Mouse (Mus musculus) MEL (cell line): Measurements from ENCODE around the gene Cdhr5. TPM values are rescaled to one million over a fixed set of nuclear protein-coding genes. Genes with fewer than 3 reads are reported as not detected.
A peak's percentile ranks its signal among the peaks of the same experiment; 100 is the strongest.

ENCODE experiments used
- DNase-seq: peaks from one replicate; pipeline ENCODE4 v3.0.0; 2011; ENCODE audit warnings: low read depth, low spot score
- H3K27ac ChIP-seq: 2 replicates; pipeline ENCODE4 v1.5.1; 2012; ENCODE audit warnings: low read depth, mild to moderate bottlenecking, control low read depth, low read length, moderate library complexity; ENCODE audit not compliant: control insufficient read depth
- H3K27me3 ChIP-seq, 2 experiments: fragments of 150-350 bp in 1 of 2; sonication (generic) in 1 of 2; 2 replicates each; pipeline ENCODE4 v1.6.1; 2012; ENCODE audit warnings: low read length in 2 of 2, mild to moderate bottlenecking in 2 of 2, improper control_type of control experiment in 1 of 2, moderate library complexity in 1 of 2; ENCODE audit not compliant: insufficient read depth in 2 of 2, control insufficient read depth in 1 of 2
- H3K36me3 ChIP-seq, 2 experiments: 2 replicates each; pipeline ENCODE4 v1.6.1; 2012 to 2014; ENCODE audit warnings: low read length in 2 of 2, improper control_type of control experiment in 1 of 2, inconsistent platforms in 1 of 2, mild to moderate bottlenecking in 1 of 2; ENCODE audit not compliant: insufficient read depth in 2 of 2, control insufficient read depth in 1 of 2
- H3K4me1 ChIP-seq, 2 experiments: fragments of 150-350 bp in 1 of 2; sonication (generic) in 1 of 2; 2 replicates each; pipeline ENCODE4 v1.6.1; 2012; ENCODE audit warnings: low read length in 2 of 2, improper control_type of control experiment in 1 of 2, mild to moderate bottlenecking in 1 of 2; ENCODE audit not compliant: insufficient read depth in 2 of 2, control insufficient read depth in 1 of 2
- H3K4me3 ChIP-seq, 2 experiments: fragments of 150-350 bp in 1 of 2; sonication (generic) in 1 of 2; 2 replicates each; pipeline ENCODE4 v1.5.1; 2012; ENCODE audit warnings: low read depth in 2 of 2, low read length in 2 of 2, mild to moderate bottlenecking in 2 of 2, moderate library complexity in 2 of 2, control low read depth in 1 of 2, improper control_type of control experiment in 1 of 2; ENCODE audit not compliant: control insufficient read depth in 1 of 2, insufficient read depth in 1 of 2
- H3K79me2 ChIP-seq: 2 replicates; pipeline ENCODE4 v1.6.1; 2012; ENCODE audit warnings: mild to moderate bottlenecking, low read length, moderate library complexity; ENCODE audit not compliant: control insufficient read depth, poor library complexity, insufficient read depth
- H3K9ac ChIP-seq: 2 replicates; pipeline ENCODE4 v1.6.1; 2012; ENCODE audit warnings: low read depth, mild to moderate bottlenecking, control low read depth, low read length, moderate library complexity; ENCODE audit not compliant: control insufficient read depth, poor library complexity, severe bottlenecking
- H3K9me3 ChIP-seq: fragments of 150-350 bp; sonication (generic); replicated peaks from 2 replicates; pipeline ENCODE4 v1.6.1; 2012; ENCODE audit warnings: mild to moderate bottlenecking, low read length, improper control_type of control experiment, moderate library complexity; ENCODE audit not compliant: insufficient read depth
- CTCF ChIP-seq, 3 experiments: IDR thresholded peaks in 2 of 3; conservative IDR thresholded peaks in 1 of 3; 2 replicates each; pipeline ENCODE4 v1.5.1; 2011 to 2012; ENCODE audit warnings: low read length in 3 of 3, low read depth in 2 of 3, mild to moderate bottlenecking in 2 of 3, improper control_type of control experiment in 1 of 3, inconsistent platforms in 1 of 3, mixed read lengths in 1 of 3, moderate library complexity in 1 of 3; ENCODE audit not compliant: control insufficient read depth in 1 of 3, insufficient read depth in 1 of 3, poor library complexity in 1 of 3, severe bottlenecking in 1 of 3
- EP300 ChIP-seq, 2 experiments: IDR thresholded peaks; 2 replicates each; pipeline ENCODE4 v1.6.1; 2011; ENCODE audit warnings: improper control_type of control experiment in 2 of 2, low read length in 2 of 2, low read depth in 1 of 2, mild to moderate bottlenecking in 1 of 2
- JUND ChIP-seq: IDR thresholded peaks from 2 replicates; pipeline ENCODE4 v1.6.1; 2011; ENCODE audit warnings: low read depth, mild to moderate bottlenecking, improper control_type of control experiment, low read length
- MXI1 ChIP-seq: IDR thresholded peaks from 2 replicates; pipeline ENCODE4 v1.6.1; 2011; ENCODE audit warnings: mild to moderate bottlenecking, low read depth, low read length, improper control_type of control experiment
- MYB ChIP-seq: IDR thresholded peaks from 2 replicates; pipeline ENCODE4 v1.6.1; 2011; ENCODE audit warnings: mild to moderate bottlenecking, low read depth, low read length, improper control_type of control experiment
- NELFE ChIP-seq: IDR thresholded peaks from 2 replicates; pipeline ENCODE4 v1.6.1; 2011; ENCODE audit warnings: low read depth, low read length, improper control_type of control experiment
- POLR2AphosphoS5 ChIP-seq: IDR thresholded peaks from 2 replicates; pipeline ENCODE4 v1.6.1; 2012; ENCODE audit warnings: low read depth, borderline replicate concordance, mild to moderate bottlenecking, inconsistent platforms, low read length, moderate library complexity, mixed read lengths
- RAD21 ChIP-seq: IDR thresholded peaks from 2 replicates; pipeline ENCODE4 v1.6.1; 2011; ENCODE audit warnings: mild to moderate bottlenecking, low read depth, low read length, improper control_type of control experiment
- RCOR1 ChIP-seq: IDR thresholded peaks from 2 replicates; pipeline ENCODE4 v1.6.1; 2012; ENCODE audit warnings: low read depth, mild to moderate bottlenecking, inconsistent platforms, low read length, improper control_type of control experiment
- SIN3A ChIP-seq: IDR thresholded peaks from 2 replicates; pipeline ENCODE4 v1.6.1; 2012; ENCODE audit warnings: low read length, improper control_type of control experiment, inconsistent platforms
- TBP ChIP-seq: IDR thresholded peaks from 2 replicates; pipeline ENCODE4 v1.8.0; 2011; ENCODE audit warnings: low read depth, low read length, improper control_type of control experiment
- UBTF ChIP-seq: IDR thresholded peaks from 2 replicates; pipeline ENCODE4 v1.6.1; 2012; ENCODE audit warnings: low read depth, mild to moderate bottlenecking, inconsistent platforms, low read length, improper control_type of control experiment, moderate library complexity, borderline replicate concordance; ENCODE audit not compliant: insufficient read depth
- USF2 ChIP-seq, 2 experiments: IDR thresholded peaks; 2 replicates each; pipeline ENCODE4 v1.6.1; 2011 to 2012; ENCODE audit warnings: improper control_type of control experiment in 2 of 2, low read length in 2 of 2, borderline replicate concordance in 1 of 2, inconsistent platforms in 1 of 2, low read depth in 1 of 2, mild to moderate bottlenecking in 1 of 2; ENCODE audit not compliant: insufficient read depth in 1 of 2
- ZNF384 ChIP-seq: IDR thresholded peaks from 2 replicates; pipeline ENCODE4 v1.6.1; 2012; ENCODE audit warnings: low read depth, mild to moderate bottlenecking, inconsistent platforms, low read length, improper control_type of control experiment
- polyA plus RNA-seq, 2 experiments: library from polyadenylated mRNA; stranded (reverse) in 1 of 2; unstranded in 1 of 2; fragments of >175 nt in 1 of 2; fragments of >200 nt in 1 of 2; gene quantifications; 2 replicates each; pipeline versions ENCODE4 v1.2.1 to v1.2.4; 2012; ENCODE audit warnings: low replicate concordance in 2 of 2, low read depth in 1 of 2; ENCODE audit not compliant: insufficient read length in 2 of 2, insufficient read depth in 1 of 2, missing spikeins in 1 of 2
- total RNA-seq: library from RNA; depleted of rRNA; stranded (reverse); fragments of 300-350 nt; gene quantifications from 2 replicates; pipeline ENCODE4 v1.2.3, GENCODE M21; 2012

The Cdhr5 gene
- total and polyA plus RNA-seq, 3 experiments = not detected

DNA sequence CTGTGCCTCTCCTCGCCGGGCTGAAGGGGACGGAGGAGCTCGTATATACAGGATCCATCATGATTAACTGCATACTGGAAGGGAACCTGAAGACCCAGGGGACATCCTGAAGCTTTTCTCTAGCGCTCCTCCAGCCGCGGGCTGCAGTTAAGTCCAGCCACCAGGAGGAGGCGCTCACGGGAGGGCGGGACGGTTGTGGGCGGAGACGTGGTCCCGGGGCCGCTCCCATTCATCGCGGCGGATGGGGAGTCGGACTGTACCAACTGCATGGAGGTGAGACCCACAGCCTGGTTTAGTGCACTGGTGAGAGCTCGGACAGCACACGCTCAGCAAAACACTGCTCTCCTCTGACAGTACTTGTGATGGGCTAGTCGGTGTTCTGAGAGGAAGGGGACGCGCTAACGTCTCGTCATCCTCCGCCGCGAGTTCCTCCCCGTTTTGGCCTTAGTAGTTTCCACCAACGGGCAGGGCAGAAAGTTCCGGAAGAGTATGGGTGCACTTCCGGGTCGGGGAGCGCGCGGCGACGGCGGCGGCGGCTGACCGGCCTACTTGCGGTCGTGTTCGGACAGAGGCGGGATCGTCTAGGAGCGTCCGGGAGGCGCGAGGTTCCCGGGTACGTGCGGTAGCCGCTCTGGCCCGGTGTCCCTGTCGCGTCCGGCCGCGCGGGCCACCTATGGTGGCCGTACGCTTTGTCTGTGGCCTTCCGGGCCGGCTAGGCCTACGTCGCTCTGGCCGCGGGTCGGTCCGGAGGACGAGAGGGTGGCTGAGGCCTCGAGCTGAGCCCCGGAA lies 48.1 kb downstream of the Cdhr5 start, which contains the start of gene Phrf1 (continued):
- TF ChIP-seq EP300 (IDR thresholded peaks at IDR 0.05; ENCODE audit: low read depth in 1 of 2, low read length in 2 of 2) = no peak
- TF ChIP-seq MXI1 = peak; percentile 61; the same call in 1 of the 2 replicates
- TF ChIP-seq SIN3A = peak; percentile 66; the same call in 1 of the 2 replicates
- TF ChIP-seq TBP = peak; percentile 42; the same call in 1 of the 2 replicates
- TF ChIP-seq JUND = no peak
- no peak for TF ChIP-seq UBTF
- peak; percentile 93 for TF ChIP-seq MYB
- no peak; the same call in 1 of the 2 replicates for TF ChIP-seq POLR2AphosphoS5

DNA sequence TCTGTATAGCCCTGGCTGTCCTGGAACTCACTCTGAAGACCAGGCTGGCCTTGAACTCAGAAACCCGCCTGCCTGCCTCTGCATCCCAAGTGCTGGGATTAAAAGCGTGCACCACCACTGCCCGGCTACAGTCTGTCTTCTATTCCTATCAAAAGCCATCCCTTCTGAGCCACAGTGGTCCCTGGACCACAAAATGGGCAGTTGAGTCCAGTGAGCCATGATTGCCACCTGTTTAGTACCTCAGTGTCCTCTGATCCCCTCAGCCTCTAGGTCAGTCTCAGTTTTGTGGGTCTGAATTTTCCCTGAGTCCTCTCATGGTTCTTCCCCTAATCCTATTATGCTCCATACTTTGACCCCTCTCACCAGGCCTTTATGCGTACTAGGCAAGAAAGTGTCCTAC lies 48.8 kb downstream of the Cdhr5 start:
- H3K9me3 ChIP-seq = no peaks in the 10 kb centered on the region
- H3K79me2 ChIP-seq = peaks cover 34% of the 10 kb centered on the region
- no peak for TF ChIP-seq NELFE
- TF ChIP-seq MYB = no peak
- H3K27ac ChIP-seq = no peak overlapping the region
- peak overlapping the region; percentile 60 for H3K9ac ChIP-seq
- H3K4me1 ChIP-seq = peaks cover 4 to 13% of the 10 kb centered on the region in 2 experiments; a peak in 3 of 4 replicates
- H3K27me3 ChIP-seq = no peaks in the 10 kb centered on the region
- DNase-seq = no peak
- peak overlapping the region; percentile 8 to 76; a peak in 2 of 4 replicates for H3K4me3 ChIP-seq
- peaks cover 10 to 11% of the 10 kb centered on the region in 2 experiments; a peak in 3 of 4 replicates for H3K36me3 ChIP-seq

DNA sequence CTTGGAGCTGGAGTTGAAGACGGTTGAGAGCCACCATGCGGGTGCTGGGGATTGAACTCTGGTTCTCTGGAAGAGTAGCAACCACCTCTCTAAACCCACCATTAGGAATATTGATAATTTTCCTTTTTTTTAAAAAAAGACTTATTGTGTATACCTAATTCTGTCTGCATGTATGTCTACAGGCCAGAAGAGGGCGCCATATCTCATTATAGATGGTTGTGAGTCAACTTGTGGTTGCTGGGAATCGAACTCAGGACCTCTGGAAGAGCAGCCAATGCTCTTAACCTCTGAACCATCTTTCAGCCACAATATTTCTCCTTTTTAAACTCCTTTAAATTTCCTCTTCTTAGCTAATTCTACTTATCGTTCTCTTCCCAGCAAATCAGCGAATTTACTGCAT lies 50.1 kb downstream of the Cdhr5 start:
- Histone ChIP-seq H3K36me3 (peaks cover 6 to 18% of the 10 kb centered on the region in 2 experiments; a peak in 3 of 4 replicates), H3K27me3 (no peaks in the 10 kb centered on the region), H3K9me3 (no peaks in the 10 kb centered on the region), H3K4me3 (no peak overlapping the region), H3K79me2 (peaks cover 29% of the 10 kb centered on the region), H3K9ac (no peak overlapping the region), H3K27ac (no peak overlapping the region), H3K4me1 (peaks cover 4 to 21% of the 10 kb centered on the region in 2 experiments; a peak in 3 of 4 replicates)
- TF ChIP-seq USF2 (IDR thresholded peaks at IDR 0.05; ENCODE audit: borderline replicate concordance in 1 of 2, insufficient read depth in 1 of 2, low read depth in 1 of 2, low read length in 2 of 2) (no peak), ZNF384 (no peak), RCOR1 (no peak), CTCF (IDR thresholded peaks at IDR 0.05 in 2 of 3, conservative IDR thresholded peaks at IDR 0.05 in 1 of 3; ENCODE audit: control insufficient read depth in 1 of 3, insufficient read depth in 1 of 3, low read depth in 2 of 3, low read length in 3 of 3, poor library complexity in 1 of 3, severe bottlenecking in 1 of 3) (peak in 2 of 3 experiments; percentile 24 to 39; a peak in 2 of 6 replicates), RAD21 (peak; percentile 7; the same call in 1 of the 2 replicates)
- peak; percentile 54 for DNase-seq
